Mouse (Mus musculus): Measurements from ENCODE around the gene Sptbn2.
A peak's percentile ranks its signal among the peaks of the same experiment; 100 is the strongest.
"Not testable (repeated sequence)": the region's sequence is repeated elsewhere in the genome, so short reads cannot be mapped to it uniquely, and the experiment has no call there.

The Sptbn2 gene

DNA sequence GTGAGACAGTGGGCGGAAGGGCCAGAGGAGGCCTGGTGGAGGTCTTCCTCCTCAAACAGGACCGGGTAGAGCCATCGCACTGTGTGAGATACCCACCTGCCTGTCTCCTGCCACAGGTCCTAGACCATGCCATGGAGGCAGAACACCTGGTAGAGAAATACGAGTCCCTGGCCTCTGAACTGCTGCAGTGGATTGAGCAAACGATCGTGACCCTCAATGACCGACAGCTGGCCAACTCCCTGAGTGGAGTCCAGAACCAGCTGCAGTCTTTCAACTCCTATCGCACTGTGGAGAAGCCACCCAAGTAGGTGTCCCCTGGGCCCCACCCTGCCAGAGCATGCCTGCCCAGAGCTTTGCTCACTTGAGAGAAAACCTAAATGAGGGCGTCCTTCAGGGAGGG, 18.2 kb downstream of the Sptbn2 start:
- no peak for DNase-seq

DNA sequence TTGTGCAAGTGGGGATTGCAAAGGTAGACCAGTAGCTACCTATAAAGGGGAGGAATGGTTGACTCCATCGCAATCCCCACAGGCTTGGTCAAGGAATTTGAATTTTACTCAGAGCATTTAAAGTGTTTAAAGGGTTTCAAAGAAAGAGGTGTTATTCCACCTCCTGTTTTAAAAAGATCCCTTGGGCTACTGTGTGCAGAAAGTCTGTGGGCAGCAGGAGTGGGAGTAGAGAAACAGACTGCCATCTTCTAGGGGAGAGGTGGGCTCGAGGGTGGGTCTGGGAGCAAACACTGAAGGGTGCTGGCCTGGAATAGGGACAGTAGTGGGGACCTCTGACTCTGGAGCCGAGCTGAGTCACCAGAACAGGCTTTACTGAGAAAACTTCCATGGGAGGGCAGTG, 22.1 kb downstream of the Sptbn2 start:
- no peak for DNase-seq

DNA sequence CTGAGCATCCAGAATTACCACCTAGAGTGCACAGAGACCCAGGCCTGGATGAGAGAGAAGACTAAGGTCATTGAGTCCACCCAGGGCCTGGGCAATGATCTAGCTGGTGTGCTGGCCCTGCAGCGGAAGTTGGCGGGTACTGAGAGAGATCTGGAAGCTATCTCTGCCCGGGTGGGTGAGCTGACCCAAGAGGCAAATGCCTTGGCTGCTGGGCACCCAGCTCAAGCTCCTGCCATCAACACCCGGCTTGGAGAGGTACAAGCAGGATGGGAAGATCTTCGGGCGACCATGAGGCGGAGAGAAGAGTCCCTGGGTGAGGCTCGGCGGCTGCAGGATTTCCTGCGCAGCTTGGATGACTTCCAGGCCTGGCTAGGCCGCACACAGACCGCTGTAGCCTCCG, 26.9 kb downstream of the Sptbn2 start:
- DNase-seq, result no peak

DNA sequence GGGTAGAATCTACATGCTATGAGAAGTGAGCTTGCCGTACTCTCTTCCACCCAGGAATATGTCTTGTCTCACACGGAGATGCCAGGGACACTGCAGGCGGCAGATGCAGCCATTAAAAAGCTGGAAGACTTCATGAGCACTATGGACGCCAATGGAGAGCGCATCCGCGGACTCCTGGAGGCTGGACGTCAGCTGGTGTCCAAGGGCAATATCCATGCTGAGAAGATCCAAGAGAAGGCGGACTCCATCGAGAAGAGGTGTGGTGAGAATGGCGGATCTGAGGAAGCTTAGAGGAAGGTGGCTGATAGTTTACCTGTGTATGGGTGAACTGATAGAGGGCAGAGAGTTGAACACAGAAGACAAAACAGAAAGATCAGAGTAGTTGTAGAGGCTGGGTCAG, 28.1 kb downstream of the Sptbn2 start:
- no peak for DNase-seq

DNA sequence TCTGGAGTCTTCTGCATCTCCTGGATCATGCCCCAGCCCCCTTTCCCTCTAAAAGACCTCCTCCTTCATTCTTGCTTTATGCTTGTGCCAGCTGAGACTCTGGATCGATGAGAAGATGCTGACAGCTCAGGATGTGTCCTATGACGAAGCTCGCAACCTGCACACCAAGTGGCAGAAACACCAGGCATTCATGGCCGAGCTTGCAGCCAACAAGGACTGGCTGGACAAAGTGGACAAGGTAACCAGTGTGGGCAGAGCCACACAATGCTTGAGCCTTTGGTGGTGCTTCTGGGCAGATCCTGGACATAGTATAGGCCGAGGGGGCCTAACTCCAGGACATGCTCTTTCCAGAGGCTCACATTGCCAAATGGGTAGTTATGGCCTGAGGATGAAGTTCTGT, 28.8 kb downstream of the Sptbn2 start:
- DNase-seq, result no peak

DNA sequence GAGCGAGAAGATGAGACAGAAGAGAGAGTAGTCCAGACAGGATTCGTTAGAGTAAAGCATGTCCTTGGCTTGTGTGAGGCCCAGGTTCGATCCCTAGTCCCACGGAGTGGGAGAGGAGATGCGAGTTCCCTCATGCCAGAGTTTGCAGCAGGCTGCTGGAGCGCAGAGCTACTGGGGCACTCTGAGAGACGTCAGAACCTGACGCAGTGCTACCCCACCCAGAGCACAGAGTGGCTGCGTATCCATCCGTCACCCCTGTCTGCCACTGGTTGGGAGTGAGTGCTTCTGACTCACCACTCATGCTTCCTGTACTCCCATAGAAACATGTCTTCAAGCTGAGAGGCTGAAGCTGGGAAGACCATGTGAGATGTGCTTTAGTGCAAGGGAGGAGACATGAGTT, 30.5 kb downstream of the Sptbn2 start:
- no peak for DNase-seq

DNA sequence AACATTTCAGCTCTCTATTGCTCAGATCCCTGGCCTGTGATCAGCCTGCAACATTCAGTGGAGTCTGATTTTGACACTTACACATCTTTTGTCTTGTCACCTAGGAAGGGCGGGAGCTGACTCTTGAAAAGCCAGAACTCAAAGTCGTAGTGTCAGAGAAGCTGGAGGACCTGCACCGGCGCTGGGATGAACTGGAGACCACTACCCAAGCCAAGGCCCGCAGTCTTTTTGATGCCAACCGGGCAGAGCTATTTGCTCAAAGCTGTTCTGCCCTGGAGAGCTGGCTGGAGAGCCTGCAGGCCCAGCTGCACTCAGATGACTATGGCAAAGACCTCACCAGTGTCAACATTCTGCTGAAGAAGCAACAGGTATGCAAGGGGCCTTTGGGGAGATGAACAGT, 31.3 kb downstream of the Sptbn2 start:
- DNase-seq, result no peak

DNA sequence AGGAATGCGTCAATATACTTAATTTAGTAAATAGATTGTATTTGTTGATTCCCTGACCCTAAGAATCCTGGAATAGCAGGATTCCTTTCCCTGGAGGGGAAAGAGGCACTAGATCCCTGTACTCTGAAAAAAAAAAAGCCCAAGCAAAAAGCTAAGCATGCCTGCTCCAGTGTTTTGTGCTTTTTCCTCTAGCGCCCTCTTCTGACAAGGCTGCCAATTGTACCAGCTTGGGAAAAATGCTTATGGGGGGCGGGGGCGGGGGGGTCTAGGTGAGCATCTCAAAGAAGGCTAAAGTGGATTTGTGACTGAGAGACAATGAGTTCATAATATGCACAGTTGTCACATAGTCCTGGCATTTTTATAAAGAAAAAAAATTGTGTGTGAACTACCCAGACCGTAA, 32.6 kb downstream of the Sptbn2 start:
- peak; percentile 43 for DNase-seq

DNA sequence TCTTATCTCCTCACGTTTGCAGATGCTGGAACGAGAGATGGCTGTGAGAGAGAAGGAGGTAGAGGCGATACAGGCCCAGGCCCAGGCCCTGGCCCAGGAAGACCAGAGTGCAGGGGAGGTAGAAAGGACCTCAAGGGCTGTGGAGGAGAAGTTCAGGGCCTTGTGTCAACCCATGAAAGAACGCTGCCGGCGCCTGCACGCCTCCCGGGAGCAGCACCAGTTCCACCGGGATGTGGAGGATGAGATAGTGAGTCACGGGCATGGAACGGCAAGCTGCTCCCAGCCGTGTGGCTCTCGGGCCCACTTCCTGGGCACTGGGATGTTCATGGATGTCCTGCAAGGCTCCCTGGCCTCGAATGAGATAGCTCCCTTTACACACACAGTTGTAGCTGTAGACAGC, 33.1 kb downstream of the Sptbn2 start:
- DNase-seq, result no peak

DNA sequence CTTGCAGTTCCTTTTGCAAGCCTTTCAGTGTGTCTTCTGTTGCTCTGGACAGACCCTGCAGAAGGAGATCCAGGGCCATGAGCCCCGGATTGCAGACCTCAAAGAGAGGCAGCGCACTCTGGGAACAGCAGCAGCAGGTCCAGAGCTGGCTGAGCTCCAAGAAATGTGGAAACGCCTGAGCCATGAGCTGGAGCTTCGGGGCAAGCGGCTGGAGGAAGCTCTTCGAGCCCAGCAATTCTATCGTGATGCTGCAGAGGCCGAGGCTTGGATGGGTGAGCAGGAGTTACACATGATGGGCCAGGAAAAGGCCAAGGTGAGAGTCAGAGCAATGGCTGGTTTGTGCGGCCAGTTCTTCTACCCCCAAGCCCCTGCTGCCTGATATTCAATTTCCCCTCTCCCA, 34.1 kb downstream of the Sptbn2 start:
- DNase-seq, result peak; percentile 38

DNA sequence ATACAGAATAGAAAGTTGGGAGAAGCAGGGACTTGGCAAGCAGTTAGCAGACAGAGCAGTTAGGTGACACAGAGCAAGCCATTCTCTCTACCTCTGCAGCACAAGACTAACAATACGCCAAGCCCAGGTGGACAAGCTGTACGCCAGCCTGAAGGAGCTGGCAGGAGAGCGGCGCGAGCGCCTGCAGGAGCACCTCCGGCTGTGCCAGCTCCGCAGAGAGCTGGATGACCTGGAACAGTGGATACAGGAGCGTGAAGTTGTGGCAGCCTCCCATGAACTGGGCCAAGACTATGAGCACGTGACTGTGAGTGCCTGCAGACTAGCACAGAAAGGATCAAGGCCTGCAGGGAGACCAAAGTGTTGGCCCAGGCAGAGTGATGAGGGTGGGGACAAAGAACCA, 34.7 kb downstream of the Sptbn2 start:
- no peak for DNase-seq

DNA sequence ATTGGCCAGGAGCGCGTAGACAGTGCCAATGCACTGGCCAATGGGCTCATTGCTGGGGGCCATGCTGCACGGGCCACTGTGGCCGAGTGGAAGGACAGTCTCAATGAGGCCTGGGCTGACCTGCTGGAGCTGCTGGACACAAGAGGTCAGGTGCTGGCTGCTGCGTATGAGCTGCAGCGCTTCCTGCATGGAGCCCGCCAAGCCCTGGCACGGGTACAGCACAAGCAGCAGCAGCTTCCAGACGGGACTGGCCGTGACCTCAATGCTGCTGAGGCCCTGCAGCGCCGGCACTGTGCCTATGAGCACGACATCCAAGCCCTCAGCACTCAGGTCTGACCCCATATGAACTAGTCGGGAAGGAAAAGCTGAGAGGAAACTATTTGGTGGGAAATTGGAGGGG, 35.6 kb downstream of the Sptbn2 start:
- DNase-seq, result peak; percentile 32

DNA sequence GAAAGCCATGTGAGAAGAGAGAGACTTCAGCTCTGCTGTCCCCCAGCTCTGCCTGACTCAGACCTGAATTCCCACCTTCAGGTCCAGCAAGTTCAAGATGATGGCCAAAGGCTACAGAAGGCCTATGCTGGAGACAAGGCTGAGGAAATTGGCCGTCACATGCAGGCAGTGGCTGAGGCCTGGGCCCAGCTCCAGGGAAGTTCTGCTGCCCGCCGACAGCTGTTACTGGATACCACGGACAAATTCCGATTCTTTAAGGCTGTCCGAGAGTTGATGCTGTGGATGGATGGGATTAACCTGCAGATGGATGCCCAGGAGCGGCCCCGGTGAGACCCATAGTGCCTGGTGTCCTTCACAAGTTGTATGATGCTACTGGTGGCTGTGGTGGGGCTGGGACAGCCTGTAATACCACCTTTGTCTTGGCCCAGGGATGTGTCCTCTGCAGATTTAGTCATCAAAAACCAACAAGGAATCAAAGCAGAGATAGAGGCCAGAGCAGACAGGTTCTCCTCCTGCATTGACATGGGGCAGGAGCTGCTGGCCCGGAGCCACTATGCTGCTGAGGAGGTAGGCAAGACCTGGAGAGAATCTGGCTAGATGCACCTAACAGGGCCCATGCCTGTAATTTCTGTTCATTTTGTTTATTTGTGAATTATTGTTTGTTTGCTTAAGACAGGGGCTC, 36.8 kb downstream of the Sptbn2 start:
- no peak for DNase-seq

DNA sequence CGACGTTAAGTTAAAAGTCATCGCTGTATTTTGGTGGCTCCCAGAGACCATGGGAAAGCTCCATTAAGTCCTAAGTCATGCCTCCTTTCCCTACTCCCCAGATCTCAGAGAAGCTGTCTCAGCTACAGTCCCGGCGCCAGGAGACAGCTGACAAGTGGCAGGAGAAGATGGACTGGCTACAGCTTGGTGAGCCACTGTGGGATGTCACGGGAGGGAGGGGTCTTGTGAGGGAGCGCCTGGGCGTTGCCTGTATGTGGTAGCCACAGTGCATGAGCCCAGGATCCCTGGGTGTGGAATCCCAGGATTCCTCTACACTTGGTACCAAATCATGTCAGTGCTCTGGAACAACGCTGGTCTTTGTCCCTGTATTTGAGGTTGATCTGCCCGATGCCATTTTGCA, 37.5 kb downstream of the Sptbn2 start:
- no peak for DNase-seq

DNA sequence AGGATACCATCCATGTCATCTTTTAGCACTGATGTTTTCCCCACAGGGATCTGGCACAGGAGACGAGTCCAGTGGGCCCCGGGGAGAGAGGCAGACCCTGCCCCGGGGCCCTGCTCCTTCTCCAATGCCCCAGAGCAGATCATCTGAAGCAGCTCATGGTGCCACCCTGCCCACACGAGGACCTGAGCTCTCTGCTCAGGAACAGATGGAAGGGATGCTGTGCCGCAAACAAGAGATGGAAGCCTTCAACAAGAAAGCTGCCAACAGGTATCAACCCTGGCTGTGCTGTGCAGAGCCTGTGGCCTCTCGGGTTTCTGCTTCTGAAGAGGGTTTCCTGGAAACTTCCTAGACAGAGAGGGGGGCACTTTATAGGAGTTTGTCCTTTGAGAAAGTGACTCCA, 39.0 kb downstream of the Sptbn2 start:
- no peak for DNase-seq

DNA sequence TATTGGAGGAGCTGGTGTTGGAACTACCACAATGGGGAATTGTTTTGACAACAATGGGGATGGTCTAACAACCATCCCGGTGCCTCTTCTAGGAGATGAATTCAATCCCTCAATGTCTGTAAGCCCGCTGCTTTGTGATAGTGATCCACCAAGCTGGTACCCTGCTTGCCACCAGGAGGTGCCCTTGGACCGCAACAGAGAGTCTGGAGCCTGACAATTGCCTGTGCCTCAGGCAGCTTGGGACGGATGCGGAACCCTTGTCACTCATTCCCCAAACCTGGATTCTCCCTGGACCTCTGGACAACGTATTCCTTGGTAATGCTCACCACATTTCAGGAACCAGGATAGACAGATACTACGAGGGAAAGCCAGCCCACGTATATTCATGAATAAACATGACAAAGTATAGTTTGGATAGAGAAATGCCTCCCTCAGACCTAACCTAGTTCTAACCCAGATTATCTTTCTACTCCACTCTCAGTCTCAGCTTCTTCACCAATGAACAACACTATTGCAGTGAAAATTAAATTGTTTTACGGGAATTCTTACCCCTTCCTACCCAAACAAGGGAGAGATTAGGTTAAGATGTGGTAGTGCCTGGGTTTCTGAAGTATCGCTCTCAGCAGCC, 44.7 kb downstream of the Sptbn2 start:
- peak; percentile 92 for DNase-seq

DNA sequence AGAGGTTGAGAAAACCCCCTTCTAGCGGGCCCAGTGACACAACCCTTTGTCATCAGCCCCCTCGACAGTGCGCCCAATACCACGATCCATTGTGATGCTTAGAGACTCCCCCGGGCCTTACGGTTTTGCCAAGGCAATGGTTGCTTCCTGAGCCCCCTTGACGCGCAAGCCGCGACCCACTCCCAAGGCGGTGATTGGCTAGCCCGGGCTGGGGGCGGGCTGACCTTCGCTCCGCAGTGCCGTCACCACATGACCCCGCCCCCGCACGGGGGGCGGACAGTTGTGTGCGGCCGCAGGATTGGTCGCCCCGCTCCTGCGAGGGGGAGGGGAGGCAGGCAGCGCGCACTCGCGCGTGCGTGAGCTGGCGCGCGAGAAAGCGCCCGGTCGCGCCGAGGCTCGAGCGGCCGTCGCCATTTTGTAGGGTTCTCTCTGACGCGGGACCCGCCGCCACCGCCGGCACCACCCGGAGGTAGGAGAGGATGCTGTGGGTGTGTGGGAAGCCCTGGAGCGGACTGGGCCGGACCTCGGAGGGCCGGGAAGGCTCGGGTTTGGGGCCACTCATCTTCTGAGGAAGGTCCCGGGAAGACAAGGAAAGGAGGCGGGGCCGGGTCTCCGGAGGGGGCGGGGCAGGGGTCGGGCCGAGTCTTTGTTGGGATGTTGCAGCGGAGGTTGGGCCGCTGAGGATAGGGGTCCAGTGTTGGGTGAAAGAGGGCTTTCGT, 45.4 kb downstream of the Sptbn2 start, which contains the start of gene Rbm4b:
Gene Rbm4b (plus strand): TSS at position 305 of the 719 bp plus-strand sequence.
- DNase-seq, result peak; percentile 98

DNA sequence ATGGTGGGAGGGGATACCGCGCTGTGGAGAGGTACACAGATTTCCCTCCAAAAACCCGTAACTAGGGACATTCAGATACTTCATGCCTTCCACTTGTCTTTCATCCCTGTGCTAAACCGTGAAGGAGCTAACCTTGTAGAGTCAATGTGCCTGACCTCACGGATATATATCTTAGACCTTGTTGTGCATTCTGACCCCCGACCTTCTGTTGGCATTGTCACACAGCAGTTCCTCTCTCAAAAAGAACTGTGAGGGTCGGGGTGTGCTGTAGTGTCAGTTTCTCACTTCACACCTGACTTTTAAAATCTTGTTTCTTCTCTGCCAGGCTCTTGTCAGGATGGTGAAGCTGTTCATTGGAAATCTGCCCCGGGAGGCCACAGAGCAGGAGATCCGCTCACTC, 46.0 kb downstream of the Sptbn2 start:
- DNase-seq, result no peak

DNA sequence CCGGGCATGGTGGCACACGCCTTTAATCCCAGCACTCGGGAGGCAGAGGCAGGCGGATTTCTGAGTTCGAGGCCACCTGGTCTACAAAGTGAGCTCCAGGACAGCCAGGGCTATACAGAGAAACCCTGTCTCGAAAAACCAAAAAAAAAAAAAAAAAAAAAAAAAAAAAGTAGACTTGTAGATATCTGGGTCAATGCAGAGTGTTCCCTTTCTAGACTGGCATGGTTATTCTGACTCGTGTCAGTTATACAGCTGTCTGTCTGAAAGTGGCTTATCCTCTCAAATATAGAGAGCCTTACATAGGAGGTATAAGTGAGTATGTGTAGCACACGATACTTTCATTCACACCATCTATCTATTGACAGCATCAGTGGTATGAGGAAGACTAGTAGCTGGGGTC, 49.6 kb downstream of the Sptbn2 start:
- DNase-seq, result not testable (repeated sequence)

DNA sequence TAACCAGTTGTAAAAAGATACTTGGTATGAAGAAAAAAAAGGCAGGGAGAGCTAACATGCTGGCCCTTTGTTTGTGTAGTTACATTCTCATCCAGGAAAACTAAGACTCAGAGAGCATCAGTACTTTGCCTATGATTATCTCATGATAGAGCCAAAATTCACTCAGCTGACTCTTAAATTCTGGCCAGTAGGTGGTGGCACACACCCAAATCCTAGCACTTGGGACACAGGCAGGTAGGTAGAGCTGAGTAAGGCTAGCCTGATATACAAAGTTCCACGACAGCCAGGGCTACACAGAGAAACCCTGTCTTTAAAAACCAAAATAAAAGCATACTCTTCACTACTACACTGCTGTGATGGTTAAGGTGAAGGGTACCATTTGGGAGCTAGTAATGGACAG, 51.9 kb downstream of the Sptbn2 start:
- DNase-seq, result peak; percentile 38

DNA sequence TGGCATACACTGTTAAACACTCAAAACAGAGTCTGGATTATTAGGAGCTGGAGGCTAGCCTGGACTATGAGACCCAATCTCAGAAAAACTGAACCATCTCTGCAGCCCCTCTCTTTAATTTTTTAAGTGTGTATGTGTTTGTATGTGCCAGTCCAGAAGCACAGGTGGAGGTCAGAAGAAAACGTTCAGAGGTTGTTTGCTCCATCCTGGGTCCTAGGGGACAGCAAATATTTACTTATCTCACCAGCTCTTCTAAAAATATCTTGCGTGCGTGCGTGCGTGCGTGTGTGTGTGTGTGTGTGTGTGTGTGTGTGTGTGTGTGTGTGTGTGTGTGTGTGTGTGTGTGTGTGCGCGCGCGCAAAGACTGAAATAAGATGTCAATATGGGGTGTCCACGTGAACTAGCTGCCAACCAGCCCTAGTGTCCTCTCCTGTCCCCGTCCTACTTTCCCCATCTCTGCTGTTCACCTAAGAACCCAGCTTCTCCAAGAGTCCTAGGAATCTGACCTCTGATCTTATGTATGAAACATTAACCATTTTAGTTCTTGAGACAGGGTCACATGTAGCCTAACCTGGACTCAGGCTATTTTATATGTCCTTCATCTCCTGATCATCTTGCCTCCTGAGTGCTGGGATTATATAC, 56.7 kb downstream of the Sptbn2 start:
- DNase-seq, result no peak

DNA sequence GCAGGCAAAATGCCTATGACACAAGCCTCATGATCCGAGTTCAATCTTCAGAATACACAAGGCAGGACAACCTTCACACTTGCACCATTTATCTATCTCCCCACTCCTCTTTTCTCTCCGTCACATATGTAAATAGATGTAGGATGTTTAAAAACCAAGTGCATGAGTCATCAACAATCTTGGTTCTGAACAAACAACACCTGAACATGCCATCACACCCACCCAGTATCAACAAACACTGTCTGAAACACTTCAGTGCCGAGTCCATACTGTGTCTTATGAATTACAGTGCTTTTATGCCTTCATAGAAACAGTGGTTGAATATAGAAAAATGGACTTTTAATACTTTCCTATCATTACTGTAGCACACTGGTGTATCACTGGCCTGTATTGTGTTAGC, 61.8 kb downstream of the Sptbn2 start:
- DNase-seq, result no peak

DNA sequence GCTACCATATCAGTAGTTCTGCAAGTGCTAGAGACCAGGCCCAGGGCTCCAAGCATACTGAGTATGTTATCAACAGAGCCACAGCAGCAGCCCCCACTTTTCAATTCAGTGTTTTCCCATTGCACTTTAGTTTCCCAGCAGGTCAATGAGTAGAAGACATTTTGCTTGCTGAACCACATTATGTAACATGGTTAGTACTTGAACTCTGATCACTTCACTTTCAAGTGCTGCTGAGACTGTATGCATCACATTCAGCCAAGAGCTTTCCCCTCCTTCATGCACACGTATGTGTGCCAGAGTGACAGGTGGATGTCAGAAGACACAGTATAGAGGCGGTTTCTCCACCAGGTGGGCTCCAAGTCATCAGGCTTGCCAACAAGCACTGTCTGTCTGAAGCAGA, 71.9 kb downstream of the Sptbn2 start:
- no peak for DNase-seq

DNA sequence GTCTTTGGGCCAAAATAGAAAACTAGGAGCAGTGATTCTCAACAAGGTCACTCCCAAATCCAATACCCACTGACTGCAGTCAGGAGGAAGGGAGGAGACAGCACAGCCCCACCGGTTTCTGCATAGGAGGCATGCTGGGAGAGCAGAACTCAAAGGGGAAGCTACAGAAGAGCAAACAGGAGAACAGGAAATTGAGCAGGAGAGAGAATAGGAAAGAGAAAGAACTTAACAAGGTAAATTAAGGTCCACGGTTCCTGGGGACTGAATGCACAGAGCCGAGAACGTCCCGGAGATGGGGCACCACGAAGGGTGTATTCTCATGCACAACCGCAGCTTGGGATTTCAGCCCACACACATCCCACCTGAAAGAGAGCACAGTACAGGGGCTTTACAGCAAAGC, 74.2 kb downstream of the Sptbn2 start:
- DNase-seq, result no peak

Data from kidney, postnatal 14 days (tissue).